Mouse (Mus musculus) intestine, embryonic 16.5 days (tissue): Measurements from ENCODE around the gene Smyd1. TPM values are rescaled to one million over a fixed set of nuclear protein-coding genes. Genes with fewer than 3 reads are reported as not detected.

ENCODE experiments used
- ATAC-seq: fragments of 200-750 bp; cut with Nextera tagmentation; 2 replicates; pipeline ENCODE4 v1.8.0; 2017; ENCODE audit warnings: moderate TSS enrichment, moderate library complexity
- H3K27ac ChIP-seq: fragments of 300-500 bp; sonication (generic); 2 replicates; pipeline ENCODE4 v1.5.1; 2014; ENCODE audit warnings: mild to moderate bottlenecking, low read length
- H3K27me3 ChIP-seq: fragments of 300-500 bp; sonication (generic); replicated peaks from 2 replicates; pipeline ENCODE4 v1.6.1; 2014; ENCODE audit warnings: low read length, control low read depth, mixed read lengths; ENCODE audit not compliant: control insufficient read depth, insufficient read depth
- H3K36me3 ChIP-seq: fragments of 300-500 bp; sonication (generic); 2 replicates; pipeline ENCODE4 v1.6.1; 2014; ENCODE audit warnings: low read length, control low read depth; ENCODE audit not compliant: control insufficient read depth, insufficient read depth
- H3K4me1 ChIP-seq: fragments of 300-500 bp; sonication (generic); 2 replicates; pipeline ENCODE4 v1.6.1; 2014; ENCODE audit warnings: low read length, control low read depth, mixed read lengths; ENCODE audit not compliant: control insufficient read depth, insufficient read depth
- H3K4me2 ChIP-seq: fragments of 300-500 bp; sonication (generic); 2 replicates; pipeline ENCODE4 v1.6.1; 2014; ENCODE audit warnings: low read depth, low read length, control low read depth
- H3K4me3 ChIP-seq: fragments of 300-500 bp; sonication (generic); 2 replicates; pipeline ENCODE4 v1.5.1; 2014; ENCODE audit warnings: mild to moderate bottlenecking, low read length
- H3K9ac ChIP-seq: fragments of 300-500 bp; sonication (generic); 2 replicates; pipeline ENCODE4 v1.6.1; 2014; ENCODE audit warnings: low read depth, low read length
- H3K9me3 ChIP-seq: fragments of 300-500 bp; sonication (generic); 2 replicates; pipeline ENCODE4 v1.6.1; 2016; ENCODE audit warnings: low read length, control low read depth; ENCODE audit not compliant: control insufficient read depth
- WGBS: fragments of 180-500 bp; shearing (Covaris S2); extraction: QIAGEN DNeasy Blood & Tissue Kit; methylation state at CpG from one replicate; pipeline ENCODE4 v1.1.7; 2014; 5-methylcytosine and 5-hydroxymethylcytosine counted together
- polyA plus RNA-seq: library from polyadenylated mRNA; unstranded; fragments of >200 nt; fragmentation: Nextera tagmentation; extraction: Ambion mirVana; gene quantifications from 2 replicates; pipeline ENCODE4 v1.2.1, GENCODE M21; 2015

Smyd1 gene
- polyA plus RNA-seq, 1 experiment from 2014 or later: 0.34 TPM

DNA sequence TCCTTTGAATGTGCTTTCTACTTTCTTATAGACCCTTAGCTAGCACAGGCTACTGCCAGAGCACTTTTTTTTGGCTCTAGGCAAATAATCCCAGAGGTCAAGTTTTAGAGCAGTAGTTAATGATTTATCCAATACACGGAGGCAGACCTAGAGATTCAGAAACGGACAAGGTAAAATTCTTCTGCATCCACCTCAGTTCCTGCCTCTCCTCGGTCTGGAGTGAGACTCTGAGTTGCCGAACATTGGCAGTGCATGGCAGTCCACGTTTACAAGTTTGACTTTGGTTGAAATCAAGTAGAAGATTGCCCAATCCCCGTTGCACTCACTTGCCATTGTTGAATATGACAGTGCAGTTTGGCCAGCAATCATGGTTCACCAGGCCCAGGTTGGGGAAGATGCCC lies 85.0 kb downstream of the Smyd1 start:
- Histone ChIP-seq H3K9me3 (no peaks in the 10 kb centered on the region), H3K36me3 (no peaks in the 10 kb centered on the region), H3K4me1 (no peaks in the 10 kb centered on the region; the same call in 1 of the 2 replicates), H3K27me3 (no peaks in the 10 kb centered on the region), H3K27ac (peak overlapping the region; percentile 4), H3K4me2 (0 out of 2 replicates have a peak overlapping the region, but pooled peaks have one; percentile 15), H3K9ac (no peak overlapping the region), H3K4me3 (no peak overlapping the region)
- WGBS: 62% methylated on average over 6 of the region's 6 CpGs
- peak; percentile 75 for ATAC-seq

DNA sequence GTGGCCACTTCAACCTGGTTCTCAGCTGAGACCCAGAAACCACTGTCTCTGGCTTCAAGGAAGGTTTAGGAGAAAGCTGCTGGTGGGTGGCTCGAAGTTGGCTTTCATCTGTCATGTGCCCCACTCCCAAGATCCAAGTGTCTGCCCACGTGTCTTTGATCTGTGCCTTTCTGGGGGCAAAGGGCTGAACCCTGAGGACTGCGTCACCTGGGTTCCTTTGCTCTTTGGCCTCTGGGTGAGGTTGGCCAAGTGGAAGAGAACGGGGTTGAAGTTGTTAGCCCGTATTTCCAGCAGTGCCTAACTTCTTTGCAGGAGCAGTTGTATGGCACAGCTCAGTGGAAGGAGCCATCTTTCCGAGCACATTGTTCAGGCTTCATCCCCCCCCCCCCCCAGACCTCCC lies 85.5 kb downstream of the Smyd1 start:
- H3K27me3 ChIP-seq: no peaks in the 10 kb centered on the region
- ATAC-seq: peak; percentile 90
- WGBS: 60% methylated on average over 6 of the region's 6 CpGs

DNA sequence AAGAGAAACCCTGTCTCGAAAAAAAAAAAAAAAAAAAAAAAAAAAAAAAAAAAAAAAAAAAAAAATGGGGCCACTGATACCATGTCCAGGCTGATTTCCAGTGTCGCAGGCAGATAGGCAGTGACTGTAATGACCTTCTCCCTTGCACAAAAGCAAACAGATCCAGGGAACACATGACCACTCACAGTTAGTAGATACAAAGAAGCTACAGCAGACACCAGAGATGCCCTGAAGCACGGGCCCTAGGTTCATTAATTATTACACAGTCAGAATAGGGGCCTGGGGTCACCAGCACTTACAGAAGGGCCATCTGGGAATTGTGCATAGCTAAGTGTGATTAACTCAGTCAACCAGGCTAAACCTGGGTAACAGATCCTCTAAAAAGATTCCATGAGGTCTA lies 86.1 kb downstream of the Smyd1 start:
- Histone ChIP-seq H3K4me1 (no peaks in the 10 kb centered on the region; the same call in 1 of the 2 replicates), H3K4me2 (no peak overlapping the region), H3K36me3 (no peaks in the 10 kb centered on the region), H3K4me3 (no peak overlapping the region), H3K9ac (no peak overlapping the region), H3K27me3 (no peaks in the 10 kb centered on the region), H3K9me3 (no peaks in the 10 kb centered on the region), H3K27ac (peak overlapping the region; percentile 51)
- WGBS: 48% methylated on average over 3 of the region's 3 CpGs
- ATAC-seq: peak; percentile 63

More for the DNA sequence above, 85.5 kb downstream of the Smyd1 start:
- H3K9ac ChIP-seq: no peak overlapping the region
- H3K27ac ChIP-seq: peak overlapping the region; percentile 4
- no peaks in the 10 kb centered on the region for H3K36me3 ChIP-seq
- no peaks in the 10 kb centered on the region for H3K9me3 ChIP-seq
- H3K4me3 ChIP-seq: no peak overlapping the region
- no peaks in the 10 kb centered on the region; the same call in 1 of the 2 replicates for H3K4me1 ChIP-seq
- H3K4me2 ChIP-seq: 0 out of 2 replicates have a peak overlapping the region, but pooled peaks have one; percentile 15

DNA sequence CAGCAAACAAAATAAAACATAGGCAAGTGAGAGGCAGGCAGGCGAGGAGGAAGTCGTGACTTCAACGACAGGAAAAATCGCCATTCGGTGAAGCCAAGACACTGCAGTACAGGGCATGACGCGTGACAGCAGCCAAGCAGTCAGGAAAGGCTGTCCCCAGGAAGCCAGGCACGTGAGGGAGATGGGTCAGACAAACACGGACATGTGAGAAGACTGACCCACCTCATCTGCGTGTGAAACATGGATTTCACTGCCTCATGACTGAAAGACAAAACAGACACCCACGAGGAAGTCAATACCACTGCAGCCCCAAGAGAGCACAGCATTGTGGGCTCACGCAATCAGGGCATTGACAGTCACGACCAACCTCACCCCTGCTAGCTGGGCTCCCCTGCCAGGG lies 86.9 kb downstream of the Smyd1 start:
- Histone ChIP-seq H3K9me3 (no peaks in the 10 kb centered on the region), H3K4me1 (no peaks in the 10 kb centered on the region; the same call in 1 of the 2 replicates), H3K27ac (peak overlapping the region; percentile 51; the same call in 1 of the 2 replicates), H3K36me3 (no peaks in the 10 kb centered on the region), H3K27me3 (no peaks in the 10 kb centered on the region), H3K9ac (no peak overlapping the region), H3K4me3 (no peak overlapping the region), H3K4me2 (no peak overlapping the region)
- 76% methylated on average over 13 of the region's 13 CpGs for WGBS
- ATAC-seq: no peak

DNA sequence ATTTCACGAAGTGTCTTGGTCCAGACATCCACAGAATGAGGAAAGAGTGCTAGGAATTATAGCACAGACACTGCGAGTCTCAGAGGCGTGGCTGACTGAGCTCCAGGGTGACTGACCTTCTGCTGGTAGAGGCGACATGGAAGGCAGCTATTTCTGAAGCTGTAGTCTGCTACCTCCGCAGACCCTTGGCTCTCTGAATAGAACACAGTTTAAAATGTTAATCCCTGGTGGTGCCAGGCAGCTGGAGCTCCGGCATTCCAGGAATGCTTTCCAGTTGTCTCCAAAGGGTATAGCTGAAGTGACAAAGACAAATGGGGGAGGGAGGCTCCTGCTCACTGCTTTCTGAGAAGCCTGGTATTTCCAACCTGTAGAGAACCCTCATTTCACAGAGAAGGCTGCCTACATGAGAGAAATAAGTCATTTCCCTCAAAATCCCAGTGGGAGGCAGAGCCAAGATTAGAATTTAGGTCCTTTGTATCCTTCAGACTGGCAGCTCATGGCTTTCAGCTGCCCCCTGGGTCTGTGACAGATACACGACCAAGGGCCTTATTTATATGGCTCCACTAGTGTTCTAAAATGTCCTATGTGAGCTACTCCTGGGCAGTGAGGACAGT lies 94.8 kb downstream of the Smyd1 start:
- H3K27ac ChIP-seq: no peak overlapping the region
- peaks cover 7% of the 10 kb centered on the region; the same call in 1 of the 2 replicates for H3K4me1 ChIP-seq
- no peak overlapping the region for H3K9ac ChIP-seq
- H3K9me3 ChIP-seq: no peaks in the 10 kb centered on the region
- ATAC-seq: peak; percentile 48
- H3K27me3 ChIP-seq: no peaks in the 10 kb centered on the region
- WGBS: 11% methylated on average over 7 of the region's 7 CpGs
- H3K4me2 ChIP-seq: no peak overlapping the region
- no peaks in the 10 kb centered on the region for H3K36me3 ChIP-seq
- no peak overlapping the region for H3K4me3 ChIP-seq

DNA sequence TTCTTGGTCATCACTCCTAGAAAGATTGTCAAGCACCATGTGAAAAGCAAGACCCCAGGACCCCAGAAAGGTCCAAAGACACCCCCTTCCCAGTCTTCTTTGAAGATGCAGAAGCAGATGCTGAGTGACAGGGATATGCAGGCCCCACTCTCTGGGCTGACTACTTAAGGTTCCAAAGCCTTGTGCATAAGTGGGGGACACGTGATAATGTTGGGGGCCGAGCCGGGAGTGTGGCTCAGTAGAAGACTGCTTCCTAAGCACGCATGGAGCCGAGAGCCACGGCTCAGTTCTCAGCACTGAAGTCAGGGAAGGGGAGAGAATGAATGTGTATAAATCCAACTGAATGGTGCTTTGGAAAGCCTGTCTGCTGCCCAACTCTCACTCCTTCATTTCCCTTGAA lies 95.5 kb downstream of the Smyd1 start:
- Histone ChIP-seq H3K4me3 (no peak overlapping the region), H3K27ac (no peak overlapping the region), H3K9me3 (no peaks in the 10 kb centered on the region), H3K9ac (no peak overlapping the region), H3K36me3 (no peaks in the 10 kb centered on the region), H3K27me3 (no peaks in the 10 kb centered on the region), H3K4me2 (no peak overlapping the region), H3K4me1 (peaks cover 7% of the 10 kb centered on the region; the same call in 1 of the 2 replicates)
- 43% methylated on average over 6 of the region's 6 CpGs for WGBS
- no peak for ATAC-seq

DNA sequence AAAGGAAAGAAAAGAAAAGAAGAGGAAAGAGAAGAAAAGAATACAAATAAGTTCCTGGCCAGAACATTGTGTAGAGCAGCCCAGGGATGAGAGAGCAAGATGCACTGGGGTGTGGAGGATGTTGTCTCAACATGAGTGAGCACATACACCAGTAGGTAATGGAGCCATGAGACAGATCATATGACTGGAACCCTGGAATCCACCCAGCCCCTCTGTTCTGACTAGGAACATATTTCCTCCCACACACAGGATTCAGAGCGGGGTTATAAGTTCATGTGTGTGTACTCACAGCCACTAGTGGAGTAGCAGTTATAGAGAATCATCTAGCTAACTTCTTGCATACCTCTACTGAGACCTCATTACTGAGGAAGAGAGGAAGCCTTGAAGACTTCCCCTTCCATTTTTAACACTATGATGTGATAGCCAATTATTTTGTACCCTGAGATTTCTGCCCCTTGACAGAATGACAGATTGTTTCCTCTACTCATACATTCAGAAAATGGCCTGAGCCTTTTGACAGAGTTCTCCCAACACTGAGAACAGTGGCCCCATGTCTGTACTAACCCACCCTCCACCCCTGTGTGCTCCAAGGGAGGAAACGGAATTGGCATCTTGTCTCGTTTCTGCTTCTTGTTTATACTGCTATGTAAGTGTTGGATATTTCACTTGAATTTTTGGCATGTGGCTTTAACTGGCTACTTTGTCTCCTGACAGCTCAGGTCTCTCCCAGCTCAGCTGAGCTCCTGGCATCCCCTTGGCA lies 97.7 kb downstream of the Smyd1 start:
- no peak overlapping the region for H3K9ac ChIP-seq
- no peak overlapping the region for H3K27ac ChIP-seq
- ATAC-seq: 0 out of 2 replicates have a peak, but pooled peaks have one; percentile 21
- WGBS: 55% methylated on average over 3 of the region's 3 CpGs
- peaks cover 7% of the 10 kb centered on the region; the same call in 1 of the 2 replicates for H3K4me1 ChIP-seq
- no peak overlapping the region for H3K4me3 ChIP-seq
- no peaks in the 10 kb centered on the region for H3K27me3 ChIP-seq
- no peaks in the 10 kb centered on the region for H3K9me3 ChIP-seq
- H3K36me3 ChIP-seq: no peaks in the 10 kb centered on the region
- no peak overlapping the region for H3K4me2 ChIP-seq

DNA sequence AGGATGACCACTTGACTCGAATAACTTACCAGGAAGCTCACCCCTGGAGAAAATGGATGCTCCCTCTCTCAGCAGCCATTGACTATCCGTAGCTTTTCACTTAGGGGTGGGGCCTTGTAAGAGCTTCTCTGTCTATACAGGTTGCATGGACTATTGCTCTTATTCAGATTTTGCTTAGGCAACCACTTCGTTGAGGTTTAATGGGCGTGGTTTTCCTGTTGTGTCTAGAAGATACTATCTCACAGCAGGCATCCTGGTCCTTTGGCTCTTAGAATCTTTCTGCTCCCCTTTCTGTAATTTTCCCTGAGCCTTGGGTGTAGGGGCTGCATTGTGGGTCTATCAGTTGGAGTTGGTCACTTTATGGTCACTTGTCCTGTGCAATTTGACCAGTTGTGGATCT lies 100.5 kb downstream of the Smyd1 start:
- H3K9me3 ChIP-seq: no peaks in the 10 kb centered on the region
- no peak overlapping the region for H3K9ac ChIP-seq
- H3K36me3 ChIP-seq: no peaks in the 10 kb centered on the region
- no peak overlapping the region for H3K4me2 ChIP-seq
- 84% methylated on average over 4 of the region's 4 CpGs for WGBS
- no peak overlapping the region for H3K4me3 ChIP-seq
- ATAC-seq: no peak
- H3K27me3 ChIP-seq: no peaks in the 10 kb centered on the region
- no peak overlapping the region for H3K27ac ChIP-seq
- no peaks in the 10 kb centered on the region for H3K4me1 ChIP-seq

DNA sequence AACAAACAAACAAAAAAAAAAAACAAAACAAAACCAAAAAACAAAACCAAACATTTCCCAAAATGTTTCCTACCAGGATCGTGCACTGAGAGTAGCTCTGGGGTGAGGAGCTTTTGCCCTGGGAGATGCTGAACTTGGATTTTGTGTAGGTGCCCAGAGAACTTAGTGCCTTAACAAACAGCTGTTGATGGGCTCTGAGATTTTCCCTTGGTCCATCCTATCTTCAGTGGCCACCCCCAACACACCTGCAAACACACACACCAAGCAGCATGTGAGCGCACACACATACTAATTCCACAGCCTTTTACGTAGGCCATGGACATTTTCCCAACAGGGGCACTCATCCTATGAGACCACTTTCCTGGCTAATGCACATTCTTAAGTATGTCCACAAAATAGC lies 109.6 kb downstream of the Smyd1 start:
- H3K4me1 ChIP-seq: no peaks in the 10 kb centered on the region
- 97% methylated on average over 3 of the region's 3 CpGs for WGBS
- no peak for ATAC-seq
- no peaks in the 10 kb centered on the region for H3K36me3 ChIP-seq
- no peak overlapping the region for H3K9ac ChIP-seq
- no peaks in the 10 kb centered on the region for H3K27me3 ChIP-seq
- no peak overlapping the region for H3K4me2 ChIP-seq
- H3K9me3 ChIP-seq: no peaks in the 10 kb centered on the region
- H3K27ac ChIP-seq: no peak overlapping the region
- H3K4me3 ChIP-seq: no peak overlapping the region
